Mouse (Mus musculus) cerebellum, adult 2 months (tissue): ENCODE measurements around the gene Siglech.

Source experiments
- CTCF ChIP-seq: fragments of 200-500 bp; IDR thresholded peaks from 2 replicates; pipeline ENCODE4 v1.5.1; 2011; ENCODE audit warnings: low read depth, mild to moderate bottlenecking, control low read depth, low read length, moderate library complexity, borderline replicate concordance; ENCODE audit not compliant: insufficient read depth
- POLR2A ChIP-seq: fragments of 200-500 bp; IDR thresholded peaks from 2 replicates; pipeline ENCODE4 v1.6.1; 2011; ENCODE audit warnings: low read length, control low read depth, borderline replicate concordance; ENCODE audit not compliant: insufficient read depth

GRCm38 (mm10) chr7:55827551-55827950 lies 59.6 kb downstream of the Siglech start:
- TF ChIP-seq CTCF (no peak), POLR2A (no peak)
